Mouse (Mus musculus) hindlimb bud, embryonic 11.5 days (tissue): Measurements from ENCODE around the gene Ephx4.
"Not testable (repeated sequence)": the region's sequence is repeated elsewhere in the genome, so short reads cannot be mapped to it uniquely, and the experiment has no call there.

Source experiments
- DNase-seq: peaks from one replicate; pipeline ENCODE4 v3.0.0-alpha.2; 2012; ENCODE audit warnings: low read depth, low spot score; ENCODE audit errors: extremely low spot score

Gene Ephx4

GRCm38 (mm10) chr5:107402436-107402835 is at the start of gene Ephx4:
Ephx4 (plus strand) TSS chr5:107402736.
- no peak for DNase-seq

DNA sequence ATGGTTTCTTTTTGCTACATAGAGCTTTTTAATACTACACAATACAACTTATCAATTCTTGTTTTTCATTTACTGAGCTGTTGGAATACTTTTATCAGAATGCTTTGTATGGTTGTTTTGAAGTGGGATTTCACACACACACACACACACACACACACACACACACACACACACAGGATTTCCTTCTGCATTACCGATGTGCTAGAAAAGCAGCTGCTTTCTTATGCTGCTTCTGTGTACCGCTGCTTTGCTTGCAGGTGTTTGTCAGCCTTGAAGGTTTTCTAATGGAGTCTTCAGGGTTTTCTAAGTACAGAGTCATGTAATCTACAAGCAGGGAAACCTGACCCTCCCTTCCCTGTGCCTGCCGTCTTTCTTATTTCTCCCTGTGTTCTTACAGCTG is 48.6 kb upstream of the Ephx4 start:
- DNase-seq, result no peak

DNA sequence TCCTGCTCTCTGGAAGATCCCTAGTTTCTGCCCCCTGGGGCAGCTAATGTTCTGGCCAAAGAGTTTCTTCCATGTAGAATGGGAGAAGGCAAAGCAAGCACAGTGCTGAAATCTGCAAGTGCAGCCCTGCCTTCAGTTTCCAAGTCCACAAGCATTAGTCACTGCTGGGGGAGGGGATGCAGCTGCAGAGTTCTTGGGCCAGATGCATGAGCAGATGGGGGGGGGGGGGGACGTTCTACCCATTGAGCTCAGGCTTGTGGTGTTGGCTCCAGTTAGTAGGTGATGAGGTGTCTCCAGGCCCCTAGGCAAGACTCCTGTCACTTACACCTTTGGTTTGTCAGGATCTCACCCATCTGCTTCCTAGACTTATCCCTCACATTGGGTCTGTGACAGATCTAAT is 46.7 kb upstream of the Ephx4 start:
- no peak for DNase-seq

GRCm38 (mm10) chr5:107357723-107358122 is 44.8 kb upstream of the Ephx4 start:
- DNase-seq, result no peak

DNA sequence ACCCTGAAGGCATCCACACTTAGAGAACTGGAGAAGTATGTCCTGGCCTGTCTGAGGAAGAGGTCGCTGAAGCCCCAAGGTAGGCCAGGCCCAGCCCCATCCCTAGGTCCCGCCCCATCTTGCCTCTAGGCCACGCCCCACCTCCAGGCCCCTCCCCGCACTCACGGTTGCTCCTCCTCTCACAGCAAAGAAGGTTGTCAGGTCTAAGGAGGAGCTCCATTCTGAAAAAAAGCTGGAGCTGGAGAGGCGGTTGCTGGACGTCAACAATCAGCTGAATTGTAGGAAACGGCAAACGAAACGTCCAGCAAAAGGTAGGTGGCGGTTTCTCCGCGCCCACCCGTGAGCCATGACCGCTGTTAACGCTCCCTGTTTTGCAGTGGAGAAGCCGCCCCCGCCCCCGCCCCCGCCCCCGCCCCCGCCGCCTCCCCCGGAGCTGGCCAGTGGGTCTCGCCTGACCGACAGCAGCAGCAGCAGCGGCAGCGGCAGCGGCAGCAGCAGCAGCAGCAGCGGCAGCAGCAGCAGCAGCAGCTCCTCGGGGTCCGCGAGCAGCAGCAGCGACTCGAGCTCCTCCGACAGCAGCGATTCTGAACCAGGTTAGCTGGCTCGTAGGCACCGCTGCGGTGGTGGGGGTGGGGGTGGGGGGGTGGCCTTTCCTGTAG is 43.0 kb upstream of the Ephx4 start:
- peak; percentile 61 for DNase-seq

- DNase-seq, result peak; percentile 6
Observed at GRCm38 (mm10) chr5:107360054-107360730, 42.3 kb upstream of the Ephx4 start.

DNA sequence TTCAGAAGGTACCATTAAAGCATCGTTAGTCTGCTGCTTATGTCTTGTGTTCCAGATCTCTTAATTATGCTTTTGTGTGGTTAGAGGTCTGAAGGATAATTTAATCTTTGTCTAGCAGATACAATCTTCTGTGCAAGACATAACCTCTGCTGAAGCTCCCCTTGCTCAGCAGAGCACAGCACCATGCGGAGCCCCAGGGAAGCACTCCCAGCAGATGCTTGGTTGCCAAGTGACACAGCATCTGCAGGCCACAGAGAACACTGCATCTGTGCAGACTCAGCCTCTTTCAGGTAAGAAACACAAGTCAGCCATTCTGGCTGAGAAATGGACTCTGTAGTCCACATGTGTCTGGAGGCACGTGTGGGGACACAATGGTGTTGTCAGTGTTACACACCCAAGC is 32.5 kb upstream of the Ephx4 start:
- DNase-seq, result no peak

DNA sequence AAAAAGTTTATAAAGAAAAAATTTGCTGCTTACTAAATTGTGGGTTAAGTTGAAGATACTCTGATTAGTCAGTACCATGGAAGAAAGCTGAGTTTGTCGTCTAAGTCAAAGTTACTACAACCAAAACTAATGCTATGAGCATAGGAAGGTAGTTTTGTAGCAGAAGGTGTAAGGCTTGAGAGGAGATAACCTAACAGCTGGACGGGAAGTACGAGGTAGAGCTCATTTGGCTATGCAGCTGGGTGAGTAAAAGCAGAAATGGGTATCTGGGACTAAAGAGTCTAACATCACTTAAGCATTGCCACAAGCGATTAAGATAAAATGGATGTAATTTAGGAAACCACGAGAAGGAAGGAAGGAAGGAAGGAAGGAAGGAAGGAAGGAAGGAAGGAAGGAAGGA is 31.2 kb upstream of the Ephx4 start:
- no peak for DNase-seq

GRCm38 (mm10) chr5:107373256-107373655 is 29.3 kb upstream of the Ephx4 start:
- DNase-seq, result no peak

GRCm38 (mm10) chr5:107386448-107386847 is 16.1 kb upstream of the Ephx4 start:
- DNase-seq, result not testable (repeated sequence)

DNA sequence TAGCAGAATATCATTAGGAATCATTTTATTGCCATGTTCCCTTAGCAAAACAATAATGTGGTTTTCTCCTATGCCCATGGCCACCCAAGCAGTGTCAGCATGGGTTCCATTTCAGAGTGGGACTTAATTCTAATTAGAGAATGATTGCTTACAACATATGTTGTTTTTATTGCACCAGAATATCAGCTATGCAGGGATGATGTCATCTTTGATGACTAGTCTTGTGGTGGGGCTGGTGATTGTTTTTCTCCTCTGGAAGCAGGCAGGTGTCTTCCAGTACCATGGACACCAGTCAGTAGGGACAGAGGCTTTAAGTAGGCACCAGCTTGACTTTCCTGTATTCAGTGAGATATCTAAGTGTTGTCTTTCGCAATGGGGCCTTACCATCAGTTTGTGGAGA is 14.7 kb upstream of the Ephx4 start:
- no peak for DNase-seq

DNA sequence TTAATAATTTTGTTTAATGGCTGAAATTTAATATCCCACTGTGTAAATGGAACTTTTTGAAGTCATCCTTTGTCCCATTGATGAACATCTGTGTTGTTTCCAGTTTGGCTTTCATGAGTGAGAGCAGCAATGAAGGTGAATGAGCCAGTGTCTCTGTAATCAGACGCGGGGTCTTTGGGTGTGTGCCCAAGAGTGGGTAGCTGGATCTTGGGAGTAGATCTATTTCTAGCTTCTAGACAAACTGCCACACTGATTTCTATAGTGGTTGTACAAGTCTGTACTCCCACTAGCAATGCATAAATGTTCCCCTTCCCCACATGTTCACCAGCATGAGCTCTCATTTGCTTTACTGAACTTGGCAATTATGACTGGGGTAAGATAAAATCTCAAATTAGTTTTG is 13.2 kb upstream of the Ephx4 start:
- no peak for DNase-seq

DNA sequence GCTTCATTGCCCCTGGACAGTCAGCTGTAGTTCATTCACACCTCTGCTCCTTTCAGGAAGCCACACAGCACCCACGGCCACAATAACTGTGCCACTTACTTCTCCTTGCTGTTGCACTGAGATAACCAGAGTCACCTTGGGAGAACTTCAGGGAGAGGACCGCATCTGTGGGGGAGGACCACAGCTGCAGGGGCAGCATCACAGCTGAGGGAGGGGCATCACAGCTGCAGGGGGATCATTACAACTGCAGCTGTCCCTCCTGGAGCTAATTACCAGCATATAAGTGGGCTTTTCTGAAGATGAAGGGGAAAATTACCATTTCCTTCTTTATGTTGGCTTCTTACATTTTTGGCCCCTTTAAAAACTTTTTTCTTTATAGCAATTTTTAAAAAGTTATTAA is 8.1 kb upstream of the Ephx4 start:
- DNase-seq, result no peak

- peak; percentile 31 for DNase-seq
Observed at GRCm38 (mm10) chr5:107403011-107403946, 743 bp downstream of the Ephx4 start.

- no peak for DNase-seq
Observed at GRCm38 (mm10) chr5:107403947-107404684, 1.6 kb downstream of the Ephx4 start.

- no peak for DNase-seq
Observed at GRCm38 (mm10) chr5:107405361-107405760, 2.8 kb downstream of the Ephx4 start.

GRCm38 (mm10) chr5:107410305-107410704 is 7.8 kb downstream of the Ephx4 start:
- DNase-seq, result no peak

GRCm38 (mm10) chr5:107411326-107411725 is 8.8 kb downstream of the Ephx4 start:
- no peak for DNase-seq

DNA sequence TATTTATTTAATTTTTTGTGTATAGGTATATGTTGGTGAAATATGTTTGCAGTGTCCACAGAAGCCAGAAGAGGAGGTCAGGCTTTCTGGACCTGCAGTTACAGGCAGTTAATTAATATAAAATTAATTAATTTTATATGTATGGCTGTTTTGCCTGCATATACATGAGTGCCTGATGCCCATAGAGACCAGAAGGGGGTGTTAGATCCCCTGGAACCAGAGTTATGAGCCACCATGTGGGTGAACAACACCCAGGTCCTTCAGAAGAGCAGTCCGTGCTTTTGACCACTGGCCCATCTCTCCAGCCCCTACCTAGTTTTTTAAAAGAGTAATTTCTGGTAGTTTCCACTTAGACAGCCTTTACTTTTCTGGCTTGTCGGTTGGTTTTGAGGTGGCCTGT is 9.7 kb downstream of the Ephx4 start:
- DNase-seq, result no peak

GRCm38 (mm10) chr5:107415098-107415497 is 12.6 kb downstream of the Ephx4 start:
- no peak for DNase-seq

DNA sequence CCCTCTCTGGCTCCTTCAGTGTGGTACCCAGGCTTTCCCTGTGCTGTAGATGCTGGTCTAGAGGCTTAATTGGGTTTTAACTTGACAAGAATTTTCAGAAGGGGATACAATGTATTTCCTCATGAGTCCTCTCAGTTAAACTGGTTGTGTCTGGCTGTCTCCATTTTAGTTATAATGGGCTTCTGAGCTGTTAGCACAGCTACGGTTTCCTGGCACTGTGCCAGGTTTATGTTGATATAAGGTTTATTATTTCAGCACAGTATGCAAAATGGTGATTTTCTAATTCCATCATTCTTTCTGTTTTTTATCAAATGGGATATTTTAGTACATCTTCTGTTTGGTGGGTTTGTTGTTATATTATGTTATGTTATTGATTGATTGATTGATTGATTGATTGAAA is 19.1 kb downstream of the Ephx4 start:
- DNase-seq, result no peak
